Mouse (Mus musculus): Measurements from ENCODE around the gene Abhd12b. TPM values are rescaled to one million over a fixed set of nuclear protein-coding genes. Genes with fewer than 3 reads are reported as not detected.
"Not testable (repeated sequence)": the region's sequence is repeated elsewhere in the genome, so short reads cannot be mapped to it uniquely, and the experiment has no call there.

The Abhd12b gene
- polyA plus RNA-seq, 1 experiment from 2014 or later: not detected

- Histone ChIP-seq H3K4me2 (no peak overlapping the region), H3K4me1 (no peaks in the 10 kb centered on the region), H3K9me3 (replicated peaks) (no peaks in the 10 kb centered on the region), H3K27me3 (replicated peaks) (no peaks in the 10 kb centered on the region), H3K27ac (no peak overlapping the region), H3K36me3 (no peaks in the 10 kb centered on the region), H3K4me3 (no peak overlapping the region), H3K9ac (no peak overlapping the region)
- no peak for ATAC-seq
- 77% methylated on average over 5 of the region's 5 CpGs for WGBS (ENCODE audit: insufficient replicate concordance)
Observed at GRCm38 (mm10) chr12:70140993-70141576, 12.9 kb upstream of the Abhd12b start.

GRCm38 (mm10) chr12:70144106-70144587 lies 9.8 kb upstream of the Abhd12b start:
- not testable (repeated sequence) for H3K4me3 ChIP-seq, H3K27ac ChIP-seq
- 38% methylated on average over 3 of the region's 3 CpGs for WGBS (ENCODE audit: insufficient replicate concordance)

GRCm38 (mm10) chr12:70144637-70145448 lies 9.1 kb upstream of the Abhd12b start:
- 43% methylated on average over 20 of the region's 20 CpGs for WGBS (ENCODE audit: insufficient replicate concordance)
- Histone ChIP-seq H3K4me3 (no peak overlapping the region), H3K36me3 (no peaks in the 10 kb centered on the region), H3K4me1 (peaks cover 11% of the 10 kb centered on the region), H3K27me3 (replicated peaks) (no peaks in the 10 kb centered on the region), H3K4me2 (peak overlapping the region; percentile 29), H3K9me3 (replicated peaks) (no peaks in the 10 kb centered on the region), H3K27ac (no peak overlapping the region), H3K9ac (no peak overlapping the region)
- no peak for ATAC-seq

More at GRCm38 (mm10) chr12:70144106-70144587, 9.8 kb upstream of the Abhd12b start:
- H3K27me3 ChIP-seq (replicated peaks); H3K9me3 ChIP-seq (replicated peaks); H3K9ac ChIP-seq; H3K36me3 ChIP-seq; H3K4me2 ChIP-seq; ATAC-seq: not testable (repeated sequence)
- peaks cover 11% of the 10 kb centered on the region for H3K4me1 ChIP-seq

GRCm38 (mm10) chr12:70145586-70145985 lies 8.4 kb upstream of the Abhd12b start:
- H3K9ac ChIP-seq: no peak overlapping the region
- ATAC-seq: no peak
- H3K4me3 ChIP-seq: no peak overlapping the region
- H3K9me3 ChIP-seq (replicated peaks): no peaks in the 10 kb centered on the region
- peaks cover 11% of the 10 kb centered on the region for H3K4me1 ChIP-seq
- no peak overlapping the region for H3K4me2 ChIP-seq
- 68% methylated on average over 6 of the region's 6 CpGs for WGBS (ENCODE audit: insufficient replicate concordance)
- no peaks in the 10 kb centered on the region for H3K36me3 ChIP-seq
- H3K27me3 ChIP-seq (replicated peaks): no peaks in the 10 kb centered on the region
- no peak overlapping the region for H3K27ac ChIP-seq

GRCm38 (mm10) chr12:70147986-70148630 lies 5.8 kb upstream of the Abhd12b start:
- H3K36me3 ChIP-seq: no peaks in the 10 kb centered on the region
- no peak overlapping the region for H3K27ac ChIP-seq
- no peak for ATAC-seq
- no peaks in the 10 kb centered on the region for H3K9me3 ChIP-seq (replicated peaks)
- H3K27me3 ChIP-seq (replicated peaks): peaks cover 7% of the 10 kb centered on the region; the same call in 1 of the 2 replicates
- no peak overlapping the region for H3K9ac ChIP-seq
- H3K4me3 ChIP-seq: peak overlapping the region; percentile 35
- H3K4me1 ChIP-seq: peaks cover 11% of the 10 kb centered on the region
- 10% methylated on average over 13 of the region's 13 CpGs for WGBS (ENCODE audit: insufficient replicate concordance)
- peak overlapping the region; percentile 49 for H3K4me2 ChIP-seq

GRCm38 (mm10) chr12:70148631-70149265 lies 5.2 kb upstream of the Abhd12b start:
- Histone ChIP-seq H3K4me1 (peaks cover 11% of the 10 kb centered on the region), H3K4me2 (peak overlapping the region; percentile 49), H3K9ac (no peak overlapping the region), H3K27me3 (replicated peaks) (peaks cover 7% of the 10 kb centered on the region; the same call in 1 of the 2 replicates), H3K4me3 (peak overlapping the region; percentile 35), H3K27ac (no peak overlapping the region), H3K9me3 (replicated peaks) (no peaks in the 10 kb centered on the region), H3K36me3 (no peaks in the 10 kb centered on the region)
- WGBS (ENCODE audit: insufficient replicate concordance): 12% methylated on average over 11 of the region's 11 CpGs
- ATAC-seq: no peak

- no peak for ATAC-seq
- no peaks in the 10 kb centered on the region for H3K36me3 ChIP-seq
- no peak overlapping the region for H3K4me3 ChIP-seq
- no peak overlapping the region for H3K9ac ChIP-seq
- H3K4me2 ChIP-seq: no peak overlapping the region
- H3K27ac ChIP-seq: no peak overlapping the region
- H3K27me3 ChIP-seq (replicated peaks): peaks cover 11% of the 10 kb centered on the region
- H3K9me3 ChIP-seq (replicated peaks): no peaks in the 10 kb centered on the region
- no peaks in the 10 kb centered on the region for H3K4me1 ChIP-seq
- 52% methylated on average over 6 of the region's 6 CpGs for WGBS (ENCODE audit: insufficient replicate concordance)
Observed at GRCm38 (mm10) chr12:70156222-70156621, 2.3 kb downstream of the Abhd12b start.

- Histone ChIP-seq H3K4me1 (no peaks in the 10 kb centered on the region), H3K9ac (no peak overlapping the region), H3K9me3 (replicated peaks) (no peaks in the 10 kb centered on the region), H3K4me3 (no peak overlapping the region), H3K36me3 (no peaks in the 10 kb centered on the region), H3K4me2 (no peak overlapping the region), H3K27me3 (replicated peaks) (peaks cover 10% of the 10 kb centered on the region), H3K27ac (no peak overlapping the region)
- 46% methylated on average over 5 of the region's 5 CpGs for WGBS (ENCODE audit: insufficient replicate concordance)
- ATAC-seq: no peak
Observed at GRCm38 (mm10) chr12:70157292-70158066, 3.5 kb downstream of the Abhd12b start.

GRCm38 (mm10) chr12:70161057-70161456 lies 7.1 kb downstream of the Abhd12b start:
- H3K4me3 ChIP-seq: no peak overlapping the region
- H3K4me2 ChIP-seq: no peak overlapping the region
- no peak for ATAC-seq
- 62% methylated on average over 5 of the region's 5 CpGs for WGBS (ENCODE audit: insufficient replicate concordance)
- no peaks in the 10 kb centered on the region for H3K9me3 ChIP-seq (replicated peaks)
- H3K9ac ChIP-seq: no peak overlapping the region
- H3K27ac ChIP-seq: no peak overlapping the region
- H3K36me3 ChIP-seq: no peaks in the 10 kb centered on the region
- H3K4me1 ChIP-seq: no peaks in the 10 kb centered on the region
- H3K27me3 ChIP-seq (replicated peaks): peaks cover 10% of the 10 kb centered on the region

- ATAC-seq: no peak
- Histone ChIP-seq H3K4me1 (no peaks in the 10 kb centered on the region), H3K27me3 (replicated peaks) (no peaks in the 10 kb centered on the region), H3K27ac (no peak overlapping the region), H3K9ac (no peak overlapping the region), H3K9me3 (replicated peaks) (no peaks in the 10 kb centered on the region), H3K4me3 (no peak overlapping the region), H3K36me3 (no peaks in the 10 kb centered on the region), H3K4me2 (no peak overlapping the region)
- WGBS (ENCODE audit: insufficient replicate concordance): 49% methylated on average over 3 of the region's 3 CpGs
Observed at GRCm38 (mm10) chr12:70164741-70165140, 10.8 kb downstream of the Abhd12b start.

GRCm38 (mm10) chr12:70167950-70168349 lies 14.0 kb downstream of the Abhd12b start:
- no peaks in the 10 kb centered on the region for H3K36me3 ChIP-seq
- H3K9ac ChIP-seq: no peak overlapping the region
- H3K4me1 ChIP-seq: no peaks in the 10 kb centered on the region
- 70% methylated on average over 4 of the region's 4 CpGs for whole genome bisulfite sequencing (ENCODE audit: insufficient replicate concordance)
- no peak overlapping the region for H3K4me3 ChIP-seq
- no peak for ATAC-seq
- H3K27me3 ChIP-seq (replicated peaks): no peaks in the 10 kb centered on the region
- no peak overlapping the region for H3K27ac ChIP-seq
- H3K4me2 ChIP-seq: no peak overlapping the region
- H3K9me3 ChIP-seq (replicated peaks): no peaks in the 10 kb centered on the region
